Mouse (Mus musculus) adrenal gland, postnatal 25 days (tissue): Measurements from ENCODE around the gene H2-Oa. TPM values are rescaled to one million over a fixed set of nuclear protein-coding genes. Genes with fewer than 3 reads are reported as not detected.

Experiments
- DNase-seq: peaks from one replicate; pipeline ENCODE4 v3.0.0; 2021; ENCODE audit warnings: mixed read lengths
- total RNA-seq: library from RNA; stranded (reverse); gene quantifications from 2 replicates; pipeline ENCODE4 v1.2.3, GENCODE M21; 2021

The H2-Oa gene
- total RNA-seq, 1 experiment from 2014 or later = 0.27 TPM

GRCm38 (mm10) chr17:34122188-34122984 is 30.2 kb downstream of the H2-Oa start, which contains the start of gene Brd2:
Gene Brd2 (minus strand): TSS chr17:34122634.
- peak; percentile 97 for DNase-seq

- no peak for DNase-seq
Observed at GRCm38 (mm10) chr17:34123111-34123510, 31.0 kb downstream of the H2-Oa start.

- no peak for DNase-seq
Observed at GRCm38 (mm10) chr17:34123518-34123917, 31.4 kb downstream of the H2-Oa start.

GRCm38 (mm10) chr17:34124649-34125048 is 32.5 kb downstream of the H2-Oa start:
- DNase-seq = no peak

GRCm38 (mm10) chr17:34126826-34127420 is 34.8 kb downstream of the H2-Oa start:
- no peak for DNase-seq

GRCm38 (mm10) chr17:34127475-34127874 is 35.3 kb downstream of the H2-Oa start:
- DNase-seq = peak; percentile 61

GRCm38 (mm10) chr17:34128264-34128937 is 36.3 kb downstream of the H2-Oa start:
- no peak for DNase-seq

GRCm38 (mm10) chr17:34128944-34129791 is 37.0 kb downstream of the H2-Oa start:
- DNase-seq = no peak

- DNase-seq = no peak
Observed at GRCm38 (mm10) chr17:34130073-34130947, 38.2 kb downstream of the H2-Oa start.

GRCm38 (mm10) chr17:34131911-34132310 is 39.8 kb downstream of the H2-Oa start:
- DNase-seq = no peak

- no peak for DNase-seq
Observed at GRCm38 (mm10) chr17:34133289-34133688, 41.1 kb downstream of the H2-Oa start.

GRCm38 (mm10) chr17:34134451-34134850 is 42.3 kb downstream of the H2-Oa start:
- DNase-seq = no peak

GRCm38 (mm10) chr17:34135297-34136224 is 43.4 kb downstream of the H2-Oa start:
- peak; percentile 99 for DNase-seq

GRCm38 (mm10) chr17:34137601-34138000 is 45.5 kb downstream of the H2-Oa start:
- no peak for DNase-seq

GRCm38 (mm10) chr17:34138655-34139054 is 46.5 kb downstream of the H2-Oa start:
- no peak for DNase-seq

- DNase-seq = no peak
Observed at GRCm38 (mm10) chr17:34139416-34139815, 47.3 kb downstream of the H2-Oa start.

GRCm38 (mm10) chr17:34140240-34140639 is 48.1 kb downstream of the H2-Oa start:
- DNase-seq = no peak

GRCm38 (mm10) chr17:34141448-34141847 is 49.3 kb downstream of the H2-Oa start:
- no peak for DNase-seq

GRCm38 (mm10) chr17:34142456-34143010 is 50.4 kb downstream of the H2-Oa start:
- DNase-seq = no peak

- no peak for DNase-seq
Observed at GRCm38 (mm10) chr17:34143033-34143432, 50.9 kb downstream of the H2-Oa start, which contains the start of gene H2-DMb2. Gene H2-DMb2 (plus strand): TSS chr17:34143307.
